Mouse (Mus musculus) CD4-positive, CD25-positive, alpha-beta regulatory T cell, adult 4 months (primary cell): ENCODE data around the gene Rpl11. TPM values are rescaled to one million over a fixed set of nuclear protein-coding genes. Genes with fewer than 3 reads are reported as not detected.

ENCODE experiments used
- polyA plus RNA-seq, 2 experiments: library from polyadenylated mRNA; unstranded; fragments of 100-300 nt; shearing (Covaris generic); gene quantifications; one replicate each; pipeline ENCODE4 v1.2.1; 2017

The Rpl11 gene
- polyA plus RNA-seq, 2 experiments from 2014 or later: 954 to 1,576 TPM

Other genes starting within 250 kb of the Rpl11 start
- gene Srsf10, start 197.7 kb downstream of the Rpl11 start, polyA plus RNA-seq: 100 to 1,000 TPM; 195 to 208 TPM
- 100 to 1,000 TPM; 206 to 221 TPM for gene Pnrc2, start 179.6 kb downstream of the Rpl11 start, polyA plus RNA-seq
- gene Cnr2, start 158.0 kb downstream of the Rpl11 start, polyA plus RNA-seq: 10 to 100 TPM in 1 of 2 experiments, 1 to 10 TPM in 1; 7.5 to 17.0 TPM
- 10 to 100 TPM; 83.9 to 95.9 TPM for gene Fuca1, start 132.7 kb downstream of the Rpl11 start, polyA plus RNA-seq
- 100 to 1,000 TPM in 1 of 2 experiments, 10 to 100 TPM in 1; 73.7 to 104 TPM for gene Hmgcl, start 107.0 kb downstream of the Rpl11 start, polyA plus RNA-seq
- 10 to 100 TPM; 16.2 to 24.8 TPM for gene Gale, start 89.7 kb downstream of the Rpl11 start, polyA plus RNA-seq
- gene Lypla2, start 80.8 kb downstream of the Rpl11 start, polyA plus RNA-seq: 10 to 100 TPM; 63.0 to 72.0 TPM
- 1 to 10 TPM; 9.3 to 9.7 TPM for gene Pithd1, start 66.2 kb downstream of the Rpl11 start, polyA plus RNA-seq
- gene Eloa, start 31.7 kb downstream of the Rpl11 start, polyA plus RNA-seq: 10 to 100 TPM; 44.5 to 58.9 TPM
- gene Id3, start 90.1 kb upstream of the Rpl11 start, polyA plus RNA-seq: 100 to 1,000 TPM; 388 to 433 TPM
- 10 to 100 TPM; 14.5 to 29.6 TPM for gene E2f2, start 119.0 kb upstream of the Rpl11 start, polyA plus RNA-seq
- gene Asap3, start 152.9 kb upstream of the Rpl11 start, polyA plus RNA-seq: not detected
- gene Tcea3, start 194.3 kb upstream of the Rpl11 start, polyA plus RNA-seq: 1 to 10 TPM in 1 of 2 experiments, not detected in 1; 1.2 TPM
- 10 to 100 TPM in 1 of 2 experiments, 1 to 10 TPM in 1; 9.7 to 12.3 TPM for gene Zfp46, start 231.3 kb upstream of the Rpl11 start, polyA plus RNA-seq